Mouse (Mus musculus): ENCODE results near the gene Plekho1. TPM values are rescaled to one million over a fixed set of nuclear protein-coding genes. Genes with fewer than 3 reads are reported as not detected.

Gene Plekho1
- polyA plus RNA-seq, 1 experiment from 2014 or later: 26.1 TPM

GRCm38 (mm10) chr3:96038851-96039250 is 43.0 kb upstream of the Plekho1 start:
- TF ChIP-seq CTCF (IDR thresholded peaks at IDR 0.05; ENCODE audit: low read depth) (no peak), EP300 (optimal IDR thresholded peaks at IDR 0.05) (no peak)
- no peaks in the 10 kb centered on the region for H3K9me3 ChIP-seq (ENCODE audit: control insufficient read depth, low read length)
- H3K4me3 ChIP-seq (ENCODE audit: low read depth, low read length): no peak overlapping the region
- DNase-seq (ENCODE audit: low spot score): no peak
- no peaks in the 10 kb centered on the region for H3K27me3 ChIP-seq (ENCODE audit: control insufficient read depth, insufficient read depth, low read length)
- H3K4me2 ChIP-seq (replicated peaks; ENCODE audit: low read depth): no peak overlapping the region
- H3K9ac ChIP-seq (ENCODE audit: low read length): no peak overlapping the region
- no peak for ATAC-seq (ENCODE audit: low FRiP score, low TSS enrichment)
- WGBS: 94% methylated on average over 4 of the region's 4 CpGs
- no peaks in the 10 kb centered on the region for H3K36me3 ChIP-seq (ENCODE audit: control insufficient read depth, insufficient read depth, low read length)
- H3K4me1 ChIP-seq (replicated peaks; ENCODE audit: control insufficient read depth, insufficient read depth): no peaks in the 10 kb centered on the region
- no peak overlapping the region for H3K27ac ChIP-seq (replicated peaks)

- 85% methylated on average over 5 of the region's 5 CpGs for WGBS
- Histone ChIP-seq H3K4me3 (ENCODE audit: low read depth, low read length) (no peak overlapping the region), H3K27ac (replicated peaks) (no peak overlapping the region), H3K4me1 (replicated peaks; ENCODE audit: control insufficient read depth, insufficient read depth) (no peaks in the 10 kb centered on the region), H3K9me3 (ENCODE audit: control insufficient read depth, low read length) (no peaks in the 10 kb centered on the region), H3K4me2 (replicated peaks; ENCODE audit: low read depth) (no peak overlapping the region), H3K9ac (ENCODE audit: low read length) (no peak overlapping the region), H3K27me3 (ENCODE audit: control insufficient read depth, insufficient read depth, low read length) (no peaks in the 10 kb centered on the region), H3K36me3 (ENCODE audit: control insufficient read depth, insufficient read depth, low read length) (no peaks in the 10 kb centered on the region)
- DNase-seq (ENCODE audit: low spot score) (no peak), ATAC-seq (ENCODE audit: low FRiP score, low TSS enrichment) (no peak)
- TF ChIP-seq EP300 (optimal IDR thresholded peaks at IDR 0.05) (no peak), CTCF (IDR thresholded peaks at IDR 0.05; ENCODE audit: low read depth) (no peak)
Observed at GRCm38 (mm10) chr3:96038156-96038555, 42.4 kb upstream of the Plekho1 start.

GRCm38 (mm10) chr3:96036796-96037195 is 41.0 kb upstream of the Plekho1 start:
- H3K9me3 ChIP-seq (ENCODE audit: control insufficient read depth, low read length): no peaks in the 10 kb centered on the region

GRCm38 (mm10) chr3:96033046-96033445 is 37.2 kb upstream of the Plekho1 start:
- Histone ChIP-seq H3K4me1 (replicated peaks; ENCODE audit: control insufficient read depth, insufficient read depth) (no peaks in the 10 kb centered on the region), H3K27ac (replicated peaks) (no peak overlapping the region), H3K4me3 (ENCODE audit: low read depth, low read length) (no peak overlapping the region), H3K36me3 (ENCODE audit: control insufficient read depth, insufficient read depth, low read length) (no peaks in the 10 kb centered on the region), H3K27me3 (ENCODE audit: control insufficient read depth, insufficient read depth, low read length) (no peaks in the 10 kb centered on the region), H3K9me3 (ENCODE audit: control insufficient read depth, low read length) (no peaks in the 10 kb centered on the region), H3K4me2 (replicated peaks; ENCODE audit: low read depth) (no peak overlapping the region), H3K9ac (ENCODE audit: low read length) (no peak overlapping the region)
- DNase-seq (ENCODE audit: low spot score) (no peak), ATAC-seq (ENCODE audit: low FRiP score, low TSS enrichment) (no peak)
- 70% methylated on average over 4 of the region's 4 CpGs for WGBS
- TF ChIP-seq EP300 (optimal IDR thresholded peaks at IDR 0.05): no peak
- TF ChIP-seq CTCF (IDR thresholded peaks at IDR 0.05; ENCODE audit: low read depth): no peak

More at GRCm38 (mm10) chr3:96036796-96037195, 41.0 kb upstream of the Plekho1 start:
- Histone ChIP-seq H3K4me3 (ENCODE audit: low read depth, low read length) (no peak overlapping the region), H3K9ac (ENCODE audit: low read length) (no peak overlapping the region), H3K27me3 (ENCODE audit: control insufficient read depth, insufficient read depth, low read length) (no peaks in the 10 kb centered on the region), H3K4me1 (replicated peaks; ENCODE audit: control insufficient read depth, insufficient read depth) (no peaks in the 10 kb centered on the region), H3K27ac (replicated peaks) (no peak overlapping the region), H3K4me2 (replicated peaks; ENCODE audit: low read depth) (no peak overlapping the region), H3K36me3 (ENCODE audit: control insufficient read depth, insufficient read depth, low read length) (no peaks in the 10 kb centered on the region)
- DNase-seq (ENCODE audit: low spot score) (no peak), ATAC-seq (ENCODE audit: low FRiP score, low TSS enrichment) (no peak)
- WGBS: 93% methylated on average over 6 of the region's 6 CpGs
- TF ChIP-seq EP300 (optimal IDR thresholded peaks at IDR 0.05) (no peak), CTCF (IDR thresholded peaks at IDR 0.05; ENCODE audit: low read depth) (no peak)

- Histone ChIP-seq H3K27me3 (ENCODE audit: control insufficient read depth, insufficient read depth, low read length) (no peaks in the 10 kb centered on the region), H3K4me2 (replicated peaks; ENCODE audit: low read depth) (no peak overlapping the region), H3K36me3 (ENCODE audit: control insufficient read depth, insufficient read depth, low read length) (no peaks in the 10 kb centered on the region), H3K9ac (ENCODE audit: low read length) (no peak overlapping the region), H3K4me1 (replicated peaks; ENCODE audit: control insufficient read depth, insufficient read depth) (no peaks in the 10 kb centered on the region), H3K4me3 (ENCODE audit: low read depth, low read length) (no peak overlapping the region), H3K27ac (replicated peaks) (no peak overlapping the region), H3K9me3 (ENCODE audit: control insufficient read depth, low read length) (no peaks in the 10 kb centered on the region)
- 94% methylated on average over 6 of the region's 6 CpGs for WGBS
- no peak for TF ChIP-seq CTCF (IDR thresholded peaks at IDR 0.05; ENCODE audit: low read depth)
- DNase-seq (ENCODE audit: low spot score): no peak
- ATAC-seq (ENCODE audit: low FRiP score, low TSS enrichment): no peak
Observed at GRCm38 (mm10) chr3:96032652-96033017, 36.8 kb upstream of the Plekho1 start.

GRCm38 (mm10) chr3:96031991-96032651 is 36.3 kb upstream of the Plekho1 start:
- TF ChIP-seq EP300 (optimal IDR thresholded peaks at IDR 0.05): no peak
- no peak for TF ChIP-seq CTCF (IDR thresholded peaks at IDR 0.05; ENCODE audit: low read depth)
- Histone ChIP-seq H3K9me3 (ENCODE audit: control insufficient read depth, low read length) (no peaks in the 10 kb centered on the region), H3K9ac (ENCODE audit: low read length) (no peak overlapping the region), H3K36me3 (ENCODE audit: control insufficient read depth, insufficient read depth, low read length) (no peaks in the 10 kb centered on the region), H3K4me1 (replicated peaks; ENCODE audit: control insufficient read depth, insufficient read depth) (no peaks in the 10 kb centered on the region), H3K4me3 (ENCODE audit: low read depth, low read length) (no peak overlapping the region), H3K27ac (replicated peaks) (no peak overlapping the region), H3K4me2 (replicated peaks; ENCODE audit: low read depth) (no peak overlapping the region), H3K27me3 (ENCODE audit: control insufficient read depth, insufficient read depth, low read length) (no peaks in the 10 kb centered on the region)
- WGBS: 75% methylated on average over 6 of the region's 6 CpGs
- ATAC-seq (ENCODE audit: low FRiP score, low TSS enrichment): no peak
- no peak for DNase-seq (ENCODE audit: low spot score)
